Comparison of ENCODE assay signal across 8 mouse cellular contexts in the genomic region with DNA sequence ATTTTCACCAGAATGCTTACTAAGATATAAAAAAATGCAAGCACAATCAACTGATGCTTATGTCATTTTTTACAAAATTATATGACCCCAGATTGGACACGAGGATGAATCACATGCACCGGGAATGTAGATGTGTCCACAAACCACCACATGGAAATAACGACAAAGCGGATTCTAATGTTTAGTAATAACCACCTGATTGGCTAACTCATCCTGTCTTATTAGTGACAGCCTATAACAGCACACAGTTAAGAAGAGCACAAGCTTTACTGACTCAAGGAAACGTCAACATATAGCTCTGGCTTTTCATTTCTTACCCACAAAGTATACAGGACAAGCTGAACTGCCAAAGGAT.
A peak's percentile ranks its signal among the peaks of the same experiment; 100 is the strongest.
DNase-seq lines count a peak whose midpoint lies in the region; ATAC-seq lines count a peak whose summit lies in the region.

No protein-coding gene starts in this region.

- 18% methylated on average over 5 of the region's 5 CpGs for WGBS in heart, embryonic 13.5 days
- WGBS in hindbrain, embryonic 16.5 days: 12% methylated on average over 5 of the region's 5 CpGs
- 19% methylated on average over 5 of the region's 5 CpGs for WGBS in midbrain, embryonic 13.5 days

- H3K4me3 ChIP-seq in heart, embryonic 13.5 days: peak overlapping the region; percentile 46
- no peak overlapping the region for H3K4me3 ChIP-seq in brown adipose tissue, adult 24 weeks (ENCODE audit: insufficient read depth, low read depth, low read length)
- peak overlapping the region; percentile 38 for H3K4me3 ChIP-seq in hindbrain, embryonic 16.5 days (ENCODE audit: low read length)
- peak overlapping the region; percentile 38 for H3K4me3 ChIP-seq in midbrain, embryonic 13.5 days (replicated peaks)

- H3K36me3 ChIP-seq in heart, embryonic 13.5 days: no peaks in the 10 kb centered on the region
- H3K36me3 ChIP-seq in hindbrain, embryonic 16.5 days (ENCODE audit: control insufficient read depth, insufficient read depth, low read length): no peaks in the 10 kb centered on the region
- H3K36me3 ChIP-seq in midbrain, embryonic 13.5 days: no peaks in the 10 kb centered on the region

- H3K27ac ChIP-seq in heart, embryonic 13.5 days (replicated peaks): peak overlapping the region; percentile 25; the same call in 1 of the 2 replicates
- peak overlapping the region; percentile 38 for H3K27ac ChIP-seq in brown adipose tissue, adult 24 weeks (replicated peaks; ENCODE audit: low read depth, low read length)
- H3K27ac ChIP-seq in hindbrain, embryonic 16.5 days (ENCODE audit: low read depth, low read length): peak overlapping the region; percentile 74
- peak overlapping the region; percentile 77 for H3K27ac ChIP-seq in midbrain, embryonic 13.5 days

- H3K4me1 ChIP-seq in heart, embryonic 13.5 days: peaks cover 76% of the 10 kb centered on the region
- peaks cover 19% of the 10 kb centered on the region for H3K4me1 ChIP-seq in brown adipose tissue, adult 24 weeks (ENCODE audit: control insufficient read depth, insufficient read depth, insufficient read length, low read length)
- H3K4me1 ChIP-seq in hindbrain, embryonic 16.5 days (ENCODE audit: control insufficient read depth, insufficient read depth, low read depth, low read length): peaks cover 49% of the 10 kb centered on the region
- H3K4me1 ChIP-seq in midbrain, embryonic 13.5 days (replicated peaks): peaks cover 79% of the 10 kb centered on the region

- H3K4me2 ChIP-seq in heart, embryonic 13.5 days: peak overlapping the region; percentile 71
- H3K4me2 ChIP-seq in hindbrain, embryonic 16.5 days (ENCODE audit: low read length): peak overlapping the region; percentile 65
- peak overlapping the region; percentile 56 for H3K4me2 ChIP-seq in midbrain, embryonic 13.5 days (replicated peaks)

- H3K9me3 ChIP-seq in heart, embryonic 13.5 days: no peaks in the 10 kb centered on the region
- H3K9me3 ChIP-seq in hindbrain, embryonic 16.5 days (ENCODE audit: control insufficient read depth, low read length): no peaks in the 10 kb centered on the region
- no peaks in the 10 kb centered on the region for H3K9me3 ChIP-seq in midbrain, embryonic 13.5 days

- H3K27me3 ChIP-seq in heart, embryonic 13.5 days (replicated peaks): no peaks in the 10 kb centered on the region
- no peaks in the 10 kb centered on the region for H3K27me3 ChIP-seq in hindbrain, embryonic 16.5 days (replicated peaks; ENCODE audit: control insufficient read depth, insufficient read depth, low read length)
- no peaks in the 10 kb centered on the region for H3K27me3 ChIP-seq in midbrain, embryonic 13.5 days

- H3K9ac ChIP-seq in heart, embryonic 13.5 days: no peak overlapping the region
- no peak overlapping the region; the same call in 1 of the 2 replicates for H3K9ac ChIP-seq in hindbrain, embryonic 16.5 days (ENCODE audit: low read depth, low read length)
- peak overlapping the region; percentile 57; the same call in 1 of the 2 replicates for H3K9ac ChIP-seq in midbrain, embryonic 13.5 days (replicated peaks)

- no peak for DNase-seq in heart, adult 8-10 months (ENCODE audit: low spot score)
- no peak for DNase-seq in spleen, postnatal 14 days (ENCODE audit: low spot score in 2 of 2)
- no peak for DNase-seq in urinary bladder, adult 2 months (ENCODE audit: low spot score)

- no peak for ATAC-seq in heart, embryonic 13.5 days (ENCODE audit: extremely low read depth, insufficient number of reproducible peaks, low FRiP score, low TSS enrichment)
- peak; percentile 45 for ATAC-seq in hindbrain, embryonic 16.5 days
- ATAC-seq in midbrain, embryonic 13.5 days: peak; percentile 43
- ATAC-seq in inflammation-experienced regulatory T-cells, adult 6 months: no peak

Comparison
In these comparisons a context has a peak if more than half of its experiments do, and no peak if none do; other contexts are left out.
1. ATAC-seq: peak in hindbrain, embryonic 16.5 days (single experiment) and midbrain, embryonic 13.5 days (single experiment); none in heart, embryonic 13.5 days (single experiment) and inflammation-experienced regulatory T-cells, adult 6 months (single experiment).
2. H3K27ac ChIP-seq: peak in every context shown above with its lines; median percentile 77 in midbrain, embryonic 13.5 days; 74 in hindbrain, embryonic 16.5 days; 38 in brown adipose tissue, adult 24 weeks; 25 in heart, embryonic 13.5 days.
3. Peak in every context shown above with its lines, with median percentiles within 50 percentile points of each other: H3K4me2 ChIP-seq.